Mouse (Mus musculus): ENCODE measurements at regions not wholly inside any gene's neighbourhood (a gene's known extent, or its start where the extent isn't known, plus 50 kb on each side); places are given as distances from the start of the nearest gene placed in this dataset.

GRCm38 (mm10) chr12:27465499-27466150 is 123.3 kb upstream of the Sox11 start:
- TF ChIP-seq CTCF (IDR thresholded peaks at IDR 0.05; ENCODE audit: extremely low read depth, insufficient read depth, low read length): no peak
- TF ChIP-seq POLR2A (IDR thresholded peaks at IDR 0.05; ENCODE audit: extremely low read depth, insufficient read depth, low read length): no peak

All from cortical plate, adult 2 months (tissue).